Mouse (Mus musculus): ENCODE data around the gene Rnf114.

Gene Rnf114

GRCm38 (mm10) chr2:167474218-167474617 lies 18.2 kb upstream of the Rnf114 start:
- DNase-seq (ENCODE audit: low read depth, low spot score), result no peak

DNA sequence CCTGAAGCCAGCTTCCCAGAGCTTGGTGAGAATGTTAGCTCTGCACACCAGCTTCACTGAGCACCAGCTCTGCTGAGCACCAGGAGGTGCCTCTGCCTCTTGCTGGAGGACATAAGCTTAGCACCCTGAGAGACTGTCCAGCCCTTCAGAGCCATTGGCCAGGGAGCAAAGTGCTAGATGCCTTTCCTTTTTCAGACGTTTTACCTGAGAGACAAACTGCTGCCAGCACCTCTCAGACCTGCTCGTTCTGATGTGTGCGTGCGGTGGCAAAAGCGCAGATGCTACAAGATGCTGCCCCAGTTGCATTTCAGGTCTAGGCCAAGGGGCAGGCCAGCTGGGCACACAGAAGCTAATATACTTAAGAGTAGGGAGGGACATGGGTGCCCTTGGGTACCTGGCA lies 16.8 kb upstream of the Rnf114 start:
- DNase-seq (ENCODE audit: low read depth, low spot score), result no peak

DNA sequence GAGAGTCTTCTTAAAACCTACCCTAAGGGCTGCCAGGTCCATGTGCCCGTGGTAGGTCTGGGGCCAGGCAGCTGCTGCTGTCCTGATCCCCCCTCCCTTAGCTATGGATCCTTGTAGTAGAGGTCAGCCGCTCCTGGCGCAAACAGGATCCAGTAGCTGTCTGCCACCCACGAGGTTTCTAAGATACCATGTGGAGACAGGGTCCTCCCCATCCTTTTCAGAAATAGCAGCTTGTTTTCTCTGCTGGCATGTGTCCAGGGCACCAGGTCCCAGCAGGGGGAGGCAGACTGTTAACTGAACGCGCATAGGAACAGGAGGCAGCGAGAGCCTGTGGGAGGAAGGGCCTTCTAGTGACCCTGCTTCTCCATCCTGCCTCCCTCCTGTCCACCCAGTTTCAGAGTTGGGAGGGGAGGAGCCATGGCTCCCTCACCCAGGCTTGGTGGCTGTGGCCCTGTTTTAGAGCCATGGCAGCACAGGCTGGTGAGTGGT lies 16.2 kb upstream of the Rnf114 start:
- peak; percentile 23 for DNase-seq (ENCODE audit: low read depth, low spot score)

DNA sequence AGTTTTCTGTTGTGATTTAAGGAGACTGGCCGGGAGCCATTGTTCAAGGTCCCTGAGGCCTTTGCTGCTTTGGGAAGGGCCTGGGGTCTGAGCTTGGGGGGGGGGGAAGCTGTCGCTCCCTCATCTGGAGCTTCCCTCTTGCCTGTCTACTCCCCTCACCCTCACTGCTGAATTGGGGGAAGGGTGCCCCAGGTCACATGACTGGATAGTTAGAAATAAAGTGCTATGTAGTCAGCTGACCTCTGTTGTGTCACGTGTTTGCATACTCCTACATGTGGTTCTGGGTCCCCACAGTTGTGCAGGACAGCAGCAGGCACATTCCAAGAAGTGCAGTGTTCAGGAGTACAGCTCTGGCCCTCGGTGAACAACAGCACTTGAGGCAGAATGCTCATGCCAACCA lies 15.7 kb upstream of the Rnf114 start:
- no peak for DNase-seq (ENCODE audit: low read depth, low spot score)

GRCm38 (mm10) chr2:167478128-167478527 lies 14.3 kb upstream of the Rnf114 start:
- no peak for DNase-seq (ENCODE audit: low read depth, low spot score)

GRCm38 (mm10) chr2:167479501-167479900 lies 12.9 kb upstream of the Rnf114 start:
- no peak for DNase-seq (ENCODE audit: low read depth, low spot score)

GRCm38 (mm10) chr2:167482681-167483080 lies 9.8 kb upstream of the Rnf114 start:
- no peak for DNase-seq (ENCODE audit: low read depth, low spot score)

GRCm38 (mm10) chr2:167483081-167483826 lies 9.2 kb upstream of the Rnf114 start:
- DNase-seq (ENCODE audit: low read depth, low spot score), result no peak

GRCm38 (mm10) chr2:167483827-167484410 lies 8.5 kb upstream of the Rnf114 start:
- no peak for DNase-seq (ENCODE audit: low read depth, low spot score)

- no peak for DNase-seq (ENCODE audit: low read depth, low spot score)
These were observed 7.5 kb upstream of the Rnf114 start for GRCm38 (mm10) chr2:167484932-167485331.

GRCm38 (mm10) chr2:167485501-167486377 lies 6.7 kb upstream of the Rnf114 start:
- DNase-seq (ENCODE audit: low read depth, low spot score), result no peak

- no peak for DNase-seq (ENCODE audit: low read depth, low spot score)
These were observed 5.9 kb upstream of the Rnf114 start for GRCm38 (mm10) chr2:167486573-167486972.

GRCm38 (mm10) chr2:167487551-167487950 lies 4.9 kb upstream of the Rnf114 start:
- DNase-seq (ENCODE audit: low read depth, low spot score), result no peak

DNA sequence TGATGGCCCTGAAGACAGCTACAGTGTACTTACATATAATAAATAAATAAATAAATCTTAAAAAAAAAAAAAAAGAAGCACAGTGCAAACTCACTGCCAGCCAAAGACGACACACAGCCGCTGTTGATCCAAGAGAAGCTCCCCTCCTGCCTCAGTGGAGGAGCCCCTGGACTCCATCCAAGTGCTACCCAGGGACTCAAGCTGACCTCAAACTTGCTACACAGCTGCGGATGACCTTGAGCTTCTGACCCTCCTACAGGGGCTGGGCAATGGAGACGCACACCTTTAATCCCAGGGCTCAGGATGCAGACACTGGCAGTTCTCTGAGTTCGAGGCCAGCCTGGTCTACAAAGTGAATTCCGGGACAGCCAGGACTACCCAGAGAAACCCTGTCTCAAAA lies 4.5 kb upstream of the Rnf114 start:
- no peak for DNase-seq (ENCODE audit: low read depth, low spot score)

- DNase-seq (ENCODE audit: low read depth, low spot score), result no peak
These were observed 1.5 kb upstream of the Rnf114 start for GRCm38 (mm10) chr2:167490813-167491525.

- DNase-seq (ENCODE audit: low read depth, low spot score), result peak; percentile 82
These were observed 530 bp downstream of the Rnf114 start, which contains the start of gene Spata2 for GRCm38 (mm10) chr2:167492713-167493636. Spata2 (minus strand) TSS chr2:167492887.

DNA sequence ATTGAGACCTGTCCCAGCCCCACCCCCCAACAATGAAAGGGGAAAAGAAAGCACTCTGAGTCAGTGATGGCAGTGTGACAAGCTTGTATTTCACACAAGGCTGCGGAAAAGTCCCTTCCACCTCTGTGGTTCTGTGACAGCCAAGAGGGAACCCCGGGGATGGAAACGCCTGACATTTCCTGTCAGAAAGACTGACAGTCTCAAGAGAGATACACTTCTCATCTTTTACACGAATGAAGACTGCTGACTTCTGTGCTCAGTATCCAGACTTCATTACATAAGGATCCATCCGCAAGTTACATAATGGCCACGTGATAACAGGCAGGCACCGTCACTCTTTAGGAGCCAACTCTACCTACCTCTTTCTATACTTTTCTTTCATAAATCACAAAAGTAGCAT lies 4.0 kb downstream of the Rnf114 start:
- DNase-seq (ENCODE audit: low read depth, low spot score), result no peak

DNA sequence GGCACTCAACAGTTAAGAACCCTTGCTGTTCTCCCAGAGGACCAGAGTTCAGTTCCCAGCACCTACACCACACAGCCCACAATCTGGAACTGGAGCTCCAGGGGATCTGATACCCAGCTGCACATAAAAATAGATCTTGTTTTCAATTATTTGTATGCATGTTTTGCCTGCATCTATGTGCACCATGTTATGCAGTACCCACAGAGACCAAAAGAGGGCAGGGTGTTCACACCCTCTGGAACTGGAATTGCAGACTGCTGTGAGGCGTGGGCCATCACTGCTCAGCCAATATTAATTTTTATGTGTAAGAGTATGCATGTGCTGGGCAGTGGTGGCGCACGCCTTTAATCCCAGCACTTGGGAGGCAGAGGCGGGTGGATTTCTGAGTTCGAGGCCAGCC lies 4.8 kb downstream of the Rnf114 start:
- no peak for DNase-seq (ENCODE audit: low read depth, low spot score)

DNA sequence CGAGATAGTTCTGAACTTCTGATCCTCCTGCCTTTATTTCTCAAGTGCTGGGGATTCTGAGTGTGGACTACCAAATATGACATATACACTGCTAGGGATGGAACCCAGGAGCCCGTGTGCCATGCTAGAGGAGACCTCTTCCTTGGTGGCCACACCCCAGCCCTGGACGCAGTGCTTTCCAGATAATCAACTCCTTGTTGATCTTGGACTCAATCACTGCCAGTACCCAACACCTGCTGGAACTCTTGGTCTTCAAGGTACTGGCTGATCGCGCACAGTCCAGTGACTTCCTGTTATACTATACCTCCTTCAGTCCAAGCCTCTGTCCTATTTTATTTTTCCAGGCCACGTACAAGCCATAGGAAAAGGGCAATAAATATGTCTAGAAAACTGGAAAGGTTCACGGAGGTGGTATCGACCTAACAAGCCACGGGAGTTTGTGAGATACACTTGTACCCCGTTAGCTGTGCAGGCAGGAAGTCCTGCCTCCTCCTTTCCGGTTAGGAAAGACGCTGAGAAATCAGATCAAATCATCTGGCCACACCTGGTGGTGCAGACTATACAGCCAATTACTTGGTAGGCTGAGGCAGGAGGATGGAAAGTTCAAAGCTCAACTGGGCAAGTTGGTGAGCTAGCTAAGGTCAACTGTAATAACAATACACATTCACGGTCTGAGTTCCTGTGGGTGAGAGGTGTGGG lies 10.3 kb downstream of the Rnf114 start:
- no peak for DNase-seq (ENCODE audit: low read depth, low spot score)
